Mouse (Mus musculus) liver, postnatal 0 days (tissue): Measurements from ENCODE around the gene Copz1.
A peak's percentile ranks its signal among the peaks of the same experiment; 100 is the strongest.

ENCODE experiments used
- CTCF ChIP-seq: sonication (generic); IDR thresholded peaks from 2 replicates; pipeline ENCODE4 v1.5.1; 2016; ENCODE audit warnings: antibody characterized with exemption, low read depth
- EP300 ChIP-seq: IDR thresholded peaks from 2 replicates; pipeline ENCODE4 v1.6.1; 2016; ENCODE audit warnings: antibody characterized with exemption, low read depth, mild to moderate bottlenecking

DNA sequence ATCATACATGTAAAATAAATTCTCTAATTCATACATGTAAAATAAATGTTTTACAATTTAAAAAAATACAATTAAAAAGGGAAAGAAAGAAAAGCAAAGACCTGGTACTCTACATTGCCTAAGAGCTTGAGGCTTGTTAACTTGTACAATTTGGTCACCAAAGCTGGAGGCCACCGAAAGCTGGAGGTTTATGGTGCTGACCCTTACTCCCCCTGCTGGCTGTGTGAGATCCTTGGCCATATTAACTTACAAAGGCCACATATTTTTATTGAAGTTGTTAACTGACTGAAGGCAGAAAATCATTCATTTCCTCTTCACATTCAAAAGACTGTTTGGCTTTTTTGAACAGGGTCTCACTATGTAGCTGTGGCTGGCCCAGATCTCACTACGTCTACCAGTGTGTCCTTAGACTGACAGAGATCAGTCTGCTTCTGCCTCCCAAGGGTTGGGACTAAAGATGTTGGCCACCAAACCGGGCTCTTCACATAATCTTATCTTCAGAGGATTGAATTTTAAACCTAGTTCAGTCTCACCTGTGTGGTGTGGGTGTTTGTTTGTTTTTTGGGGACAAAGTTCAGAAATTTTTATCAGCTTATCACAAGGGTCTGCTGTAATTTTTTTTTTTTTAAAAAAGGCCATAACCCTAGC, 8.4 kb downstream of the Copz1 start:
- TF ChIP-seq EP300 (no peak), CTCF (peak; percentile 88)
